Mouse (Mus musculus) neutrophil, adult 5-6 weeks (primary cell): Measurements from ENCODE around the gene Rab26. TPM values are rescaled to one million over a fixed set of nuclear protein-coding genes. Genes with fewer than 3 reads are reported as not detected.

Experiments
- ATAC-seq: fragments of 151-379, 151-347 bp; 2 replicates; pipeline ENCODE4 v1.8.0; 2017; ENCODE audit warnings: mild to moderate bottlenecking, moderate TSS enrichment; ENCODE audit not compliant: insufficient number of reproducible peaks, poor library complexity, low FRiP score, severe bottlenecking; ENCODE audit errors: extremely low read depth
- total RNA-seq: library from RNA; stranded (forward); fragments of 200-1000 nt; gene quantifications from 2 replicates; pipeline ENCODE4 v1.2.3, GENCODE M21; 2017

Rab26 gene
- total RNA-seq, 1 experiment from 2014 or later = not detected

DNA sequence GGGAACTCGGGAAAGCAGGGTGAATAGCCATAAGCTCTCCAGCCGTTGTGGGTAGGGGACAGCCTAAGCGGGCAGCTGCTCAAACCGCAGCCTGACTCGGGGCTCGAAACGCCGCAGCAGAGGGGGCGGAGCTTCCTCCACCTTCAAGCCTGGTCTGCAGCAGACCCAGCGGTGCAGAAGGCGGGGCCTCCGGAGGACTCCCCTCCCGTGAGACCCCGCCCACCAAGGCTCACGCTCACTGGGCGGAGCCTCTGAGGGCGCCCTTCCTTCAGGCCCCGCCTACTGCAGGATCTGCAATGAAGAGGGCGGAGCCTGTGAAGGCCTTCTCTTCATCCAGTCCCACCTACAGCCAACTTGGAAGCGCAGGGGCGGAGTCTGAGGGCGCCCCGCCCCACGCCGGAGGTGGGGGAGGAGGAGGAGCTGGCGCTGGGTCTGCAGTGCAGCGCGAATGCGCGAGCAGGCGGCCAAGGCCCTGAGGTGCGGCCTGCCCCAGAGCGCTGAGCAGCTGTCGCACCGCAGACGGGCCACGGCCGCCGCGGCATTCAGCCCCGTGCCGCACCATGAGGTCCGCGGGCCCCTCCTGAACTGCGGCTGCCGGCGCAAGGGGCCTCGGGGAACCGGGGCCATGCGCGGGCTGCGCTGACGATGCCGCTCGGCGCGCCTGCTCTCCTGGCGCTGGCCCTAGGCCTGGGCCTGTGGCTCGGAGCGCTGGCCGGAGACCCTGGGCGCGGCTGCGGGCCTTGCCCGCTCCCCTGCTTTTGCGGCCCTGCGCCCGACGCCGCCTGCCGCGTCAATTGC lies 15.8 kb upstream of the Rab26 start, which contains the start of gene Pkd1:
Pkd1 (plus strand) TSS at position 217 of the 798 bp plus-strand sequence.
- peak; percentile 93 for ATAC-seq

DNA sequence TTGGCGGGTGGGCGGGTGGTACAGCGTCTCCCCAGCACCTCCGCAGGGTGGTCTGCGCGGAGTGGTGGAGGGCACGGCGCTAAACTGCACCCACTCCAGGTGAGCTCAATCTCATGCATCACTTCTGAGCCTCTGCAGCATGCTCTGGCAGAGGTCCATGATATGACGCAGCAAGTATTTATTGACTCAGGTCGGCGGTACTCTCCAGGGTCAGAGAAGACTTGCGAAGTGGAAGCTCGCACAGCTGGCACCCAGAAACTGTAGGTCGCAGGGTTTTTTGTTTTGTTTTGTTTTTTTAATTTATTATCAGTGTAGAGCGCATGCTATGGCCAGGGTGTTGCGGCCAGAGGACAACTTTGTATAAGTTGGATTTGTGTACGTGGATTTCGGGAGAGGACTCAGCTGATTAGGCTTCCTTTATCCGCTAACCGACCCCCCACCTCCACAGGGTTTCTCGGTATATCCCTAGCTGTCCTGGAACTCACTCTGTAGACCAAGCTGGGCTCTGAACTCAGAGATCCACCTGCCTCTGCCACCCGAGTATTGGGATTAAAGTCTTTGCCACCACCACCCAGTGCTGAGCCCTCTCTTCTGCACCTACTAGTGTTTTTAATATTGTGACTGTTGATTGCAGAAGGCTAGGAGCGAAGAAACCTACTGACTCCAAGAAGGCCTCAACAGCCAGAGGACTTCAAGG lies 15.1 kb upstream of the Rab26 start:
- no peak for ATAC-seq

DNA sequence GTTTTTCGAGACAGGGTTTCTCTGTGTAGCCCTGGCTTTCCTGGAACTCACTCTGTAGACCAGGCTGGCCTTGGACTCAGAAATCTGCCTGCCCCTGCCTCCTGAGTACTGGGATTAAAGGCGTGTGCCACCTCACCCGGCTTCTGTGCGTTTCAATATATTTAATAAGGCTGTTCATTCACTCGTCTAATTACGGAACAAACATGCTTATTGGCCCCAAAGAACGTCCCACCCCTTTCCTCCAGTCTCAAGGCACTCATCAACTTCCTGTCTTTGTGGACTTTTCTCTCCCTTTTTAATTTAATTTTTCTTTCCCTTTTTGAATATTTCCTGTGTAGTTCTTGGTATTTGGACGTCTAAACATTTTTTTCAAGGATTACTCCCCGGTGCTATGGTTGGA lies 14.4 kb upstream of the Rab26 start:
- no peak for ATAC-seq

DNA sequence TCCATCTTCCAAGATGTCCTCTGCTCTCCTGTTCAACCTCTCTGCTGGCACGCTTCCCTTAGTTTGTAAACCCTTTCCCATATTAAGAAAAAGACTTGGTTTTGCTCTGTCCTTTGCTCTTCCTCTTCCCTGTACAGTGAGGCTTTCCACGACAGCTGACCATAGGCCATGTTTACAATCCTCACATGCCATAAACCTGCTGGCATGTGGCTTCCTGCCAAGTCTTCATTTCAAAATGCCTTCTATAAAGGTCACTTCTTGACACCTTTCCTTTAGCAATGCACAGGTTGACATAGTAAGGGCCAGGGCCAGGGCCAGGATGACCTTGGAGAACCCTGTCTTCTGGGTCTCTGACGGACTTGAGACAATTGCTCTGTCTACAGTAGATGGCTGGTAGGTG lies 12.2 kb upstream of the Rab26 start:
- no peak for ATAC-seq

DNA sequence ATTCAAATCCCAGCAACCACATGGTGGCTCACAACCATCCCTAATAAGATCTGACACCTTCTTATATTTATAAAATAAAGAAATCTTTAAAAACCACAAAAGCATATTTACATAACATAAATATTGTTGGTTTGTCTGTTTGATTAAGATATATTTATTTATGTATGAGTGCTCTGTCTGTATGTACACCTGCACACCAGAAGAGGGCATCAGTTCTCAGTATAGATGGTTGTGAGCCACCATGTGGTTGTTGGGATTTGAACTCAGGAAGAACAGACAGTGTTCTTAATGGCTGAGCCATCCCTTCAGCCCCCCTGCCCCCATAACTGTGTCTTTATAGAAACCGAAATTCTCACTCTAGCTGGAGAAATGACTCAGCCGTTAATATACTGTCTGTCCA lies 11.2 kb upstream of the Rab26 start:
- no peak for ATAC-seq

DNA sequence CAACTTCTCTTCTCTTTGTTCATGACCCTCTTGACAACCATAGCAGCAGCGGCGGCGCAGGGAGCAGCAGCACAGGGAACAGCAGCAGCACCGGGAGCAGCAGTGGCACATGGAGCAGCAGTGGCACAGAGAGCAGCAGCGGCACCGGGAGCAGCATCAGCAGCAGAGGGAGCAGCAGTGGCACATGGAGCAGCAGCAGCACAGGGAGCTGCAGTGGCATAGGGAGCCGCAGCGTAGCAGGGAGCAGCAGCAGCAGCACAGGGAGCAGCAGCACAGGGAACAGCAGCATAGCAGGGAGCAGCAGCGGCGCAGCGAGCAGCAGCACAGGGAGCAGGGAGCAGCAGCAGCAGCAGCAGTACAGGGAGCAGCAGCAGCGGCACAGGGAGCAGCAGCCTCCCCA lies 10.6 kb upstream of the Rab26 start:
- no peak for ATAC-seq

DNA sequence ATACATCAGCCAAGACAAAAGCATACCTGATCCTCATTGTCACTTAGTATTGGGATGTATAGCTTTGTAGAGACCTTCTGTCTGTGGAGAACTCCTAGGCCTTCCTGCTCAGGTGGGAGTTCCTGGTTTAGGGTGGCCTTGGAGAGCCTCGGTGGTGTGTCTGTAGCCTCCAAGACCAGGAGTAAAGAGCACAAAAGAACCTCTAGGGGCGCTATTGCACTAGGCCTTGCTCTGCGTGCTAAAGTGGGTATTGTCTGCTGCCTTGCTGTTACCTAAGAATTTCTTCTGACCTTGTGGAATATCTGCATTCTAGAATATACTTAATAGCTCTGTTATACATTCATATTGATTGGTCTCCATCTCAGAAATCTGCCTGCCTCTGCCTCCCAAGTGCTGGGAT lies 6.4 kb upstream of the Rab26 start:
- peak; percentile 92 for ATAC-seq

DNA sequence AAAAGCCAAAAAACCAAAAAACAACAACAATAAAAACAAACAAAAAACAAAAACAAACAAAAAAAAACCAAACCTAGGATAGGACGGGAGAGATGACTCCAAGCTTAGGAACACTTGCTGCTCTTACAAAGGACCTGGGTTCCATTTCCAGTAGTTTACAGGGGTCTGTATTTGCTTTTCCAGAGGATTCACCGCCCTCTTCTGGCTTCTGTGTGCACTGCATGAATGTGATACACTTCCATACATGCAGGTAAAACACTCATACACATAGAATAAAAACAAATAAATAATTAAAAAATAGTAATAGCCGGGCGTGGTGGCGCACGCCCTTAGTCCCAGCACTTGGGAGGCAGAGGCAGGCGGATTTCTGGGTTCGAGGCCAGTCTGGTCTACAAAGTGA lies 4.9 kb upstream of the Rab26 start:
- ATAC-seq = no peak

DNA sequence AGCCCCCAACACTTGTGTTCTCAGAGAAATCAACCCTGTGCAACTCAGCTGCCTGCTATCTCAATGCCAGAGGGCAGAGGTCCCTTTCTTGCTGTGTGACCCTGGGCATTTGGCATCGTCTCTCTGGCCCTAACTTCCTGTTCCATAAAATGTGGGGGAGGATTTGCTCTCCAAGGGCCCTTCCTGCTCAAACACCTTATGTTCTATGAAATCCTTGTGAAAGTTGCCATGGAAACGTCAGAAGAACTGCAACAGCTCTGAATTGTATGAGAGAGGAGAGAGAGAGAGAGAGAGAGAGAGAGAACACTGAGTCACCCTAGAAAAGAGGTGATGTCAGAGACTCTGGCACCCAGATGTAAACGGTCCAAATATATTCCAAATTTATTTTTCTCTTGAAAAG lies 3.5 kb upstream of the Rab26 start:
- ATAC-seq = no peak

DNA sequence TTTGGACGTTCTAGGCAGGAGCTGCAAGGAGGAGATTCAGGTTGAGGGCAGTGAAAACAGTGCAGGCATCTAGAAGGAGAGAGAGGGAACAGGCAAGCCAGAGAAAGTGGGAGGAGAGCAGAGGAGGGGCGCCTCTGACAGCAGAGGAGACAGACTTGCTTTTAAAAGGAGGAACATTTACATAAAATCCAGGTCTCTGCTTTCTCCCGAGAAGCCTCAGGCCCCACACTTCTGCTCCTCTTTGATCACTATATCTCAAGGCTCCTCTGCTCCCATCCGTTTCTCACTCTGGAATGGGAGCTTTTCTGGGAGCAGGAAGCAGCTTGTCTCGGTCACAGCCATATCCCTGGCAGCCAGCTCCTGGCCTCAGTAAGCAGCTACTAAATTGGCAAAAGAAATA lies 1.3 kb upstream of the Rab26 start:
- ATAC-seq = no peak

DNA sequence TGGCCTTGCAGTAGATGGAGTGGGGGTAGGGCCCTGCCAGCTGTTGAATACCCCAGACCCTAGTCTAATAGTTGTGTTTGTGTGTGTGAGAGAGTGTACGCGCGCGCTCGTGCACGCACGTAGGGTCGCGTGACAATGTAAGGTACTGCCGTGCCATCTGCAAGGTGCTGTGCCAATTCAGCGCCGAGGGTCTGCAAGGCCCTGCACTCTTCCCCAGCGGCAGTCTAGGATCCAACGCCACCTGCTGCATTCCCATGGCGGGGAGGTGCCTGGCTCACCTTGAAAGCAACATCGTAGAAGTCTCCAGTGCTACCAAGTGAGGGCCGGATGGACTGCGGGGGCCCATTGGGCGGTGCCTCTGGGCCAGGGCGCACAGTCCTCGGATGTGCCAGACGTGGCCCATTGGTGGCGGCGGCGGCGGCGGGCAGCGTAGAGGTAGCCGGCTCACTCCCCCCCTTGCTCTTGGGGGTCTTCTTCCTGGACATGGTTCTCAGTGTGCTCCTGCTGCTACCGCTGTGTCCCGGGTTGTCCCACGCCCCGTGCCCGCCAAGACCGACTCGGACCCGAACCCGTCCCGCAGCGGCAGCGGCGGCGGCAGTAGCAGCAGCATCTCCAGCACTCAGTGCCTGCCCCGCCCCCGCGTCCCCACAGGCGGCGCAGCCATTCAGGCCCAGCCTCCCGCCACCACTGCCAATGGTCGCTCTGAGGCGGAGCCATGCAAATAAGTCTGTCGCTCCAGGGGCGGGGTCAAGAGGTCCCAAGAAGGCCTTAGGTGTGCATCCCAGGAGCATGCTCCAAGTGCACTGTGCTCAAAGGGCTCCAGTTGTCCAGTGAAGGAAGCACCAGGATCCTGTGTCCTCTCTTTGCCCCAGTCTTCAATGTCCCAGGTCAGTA lies 664 bp downstream of the Rab26 start:
- peak; percentile 56; the same call in 1 of the 2 replicates for ATAC-seq

DNA sequence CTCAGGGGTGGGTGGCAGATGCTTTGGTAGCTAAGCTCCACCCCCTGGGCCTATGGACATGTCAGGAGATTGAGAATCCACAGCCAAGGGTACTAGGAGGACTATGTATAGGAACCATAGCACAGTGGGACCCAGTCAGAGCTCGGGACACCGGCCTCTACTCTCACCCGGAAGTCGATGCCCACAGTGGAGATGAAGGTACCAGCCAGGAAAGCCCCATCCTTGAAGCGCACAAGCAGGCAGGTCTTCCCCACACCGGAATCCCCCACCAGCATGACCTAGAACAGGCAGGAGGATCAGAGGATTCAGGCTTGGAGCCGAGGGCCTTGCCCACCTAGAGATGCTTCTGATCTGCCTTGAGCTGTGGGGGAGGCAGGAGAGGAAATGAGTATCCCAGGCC lies 2.0 kb downstream of the Rab26 start:
- ATAC-seq = no peak

DNA sequence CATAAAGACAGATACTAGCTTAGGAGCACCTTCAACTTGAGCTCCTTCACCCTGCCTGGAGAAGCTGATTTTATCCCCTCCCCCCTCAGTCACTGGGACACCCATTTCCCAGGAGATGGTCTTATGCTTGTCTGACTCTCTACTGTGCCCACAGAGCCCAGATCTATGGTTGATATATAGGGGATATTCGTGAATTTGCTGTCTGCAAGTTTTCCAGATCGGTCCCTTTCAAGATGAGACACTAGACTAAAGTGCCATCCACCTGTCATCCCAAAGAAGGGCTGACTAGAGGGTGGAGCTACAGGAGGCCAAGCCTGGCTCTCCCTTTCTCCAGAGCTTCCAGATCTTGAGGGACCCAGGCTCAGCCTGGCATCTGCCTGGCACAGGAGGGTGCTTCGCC lies 2.9 kb downstream of the Rab26 start:
- ATAC-seq = no peak

DNA sequence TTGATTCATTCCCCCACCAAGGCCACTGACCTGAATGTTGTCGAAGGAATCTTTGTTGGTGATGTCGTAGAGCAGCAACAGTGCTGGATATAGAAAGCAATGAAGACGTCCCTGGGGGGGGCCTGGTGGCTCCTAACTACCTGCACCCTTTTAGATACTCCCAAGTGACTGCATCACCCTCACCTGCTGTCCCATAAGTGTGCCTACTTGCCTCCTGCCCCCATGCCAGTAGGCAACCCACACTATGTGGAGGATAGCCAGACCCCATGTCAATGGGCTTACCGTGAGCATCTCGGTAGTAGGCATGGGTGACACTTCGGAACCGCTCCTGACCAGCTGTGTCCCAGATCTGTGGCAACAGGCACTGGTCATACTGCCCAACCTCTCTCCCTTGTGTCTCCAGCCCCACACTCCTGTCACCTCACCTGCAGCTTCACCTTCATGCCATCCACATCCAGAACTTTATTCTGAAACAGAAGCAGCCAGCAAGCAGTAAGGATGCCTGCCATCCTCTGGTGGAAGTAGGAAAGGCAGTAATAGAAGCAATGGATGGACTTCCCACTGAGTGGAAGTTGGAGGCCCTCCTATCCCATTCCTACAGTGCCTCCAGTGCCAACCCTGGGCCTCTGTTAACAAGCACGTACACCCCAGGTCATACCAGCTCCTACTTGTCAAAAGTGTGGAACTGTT lies 3.5 kb downstream of the Rab26 start:
- no peak for ATAC-seq

DNA sequence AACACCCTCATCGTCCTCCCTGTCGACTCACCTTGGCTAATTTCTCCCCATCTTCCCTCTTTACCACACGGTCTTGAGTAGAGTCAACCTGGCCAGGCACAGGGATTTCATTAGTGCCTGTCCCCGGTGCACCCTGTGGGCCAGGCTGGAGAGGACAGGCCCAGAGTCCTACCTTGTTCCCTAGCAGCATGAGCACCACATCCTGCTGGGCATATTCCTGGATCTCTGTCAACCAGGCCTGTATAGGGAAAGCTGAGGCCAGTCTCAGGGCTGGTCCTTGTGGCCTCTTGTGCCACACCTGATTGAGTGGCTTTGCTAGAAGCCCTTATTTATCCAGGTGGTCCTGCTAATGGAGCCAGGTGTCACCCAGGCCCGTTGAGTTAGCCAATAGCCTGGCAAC lies 4.1 kb downstream of the Rab26 start:
- no peak for ATAC-seq

DNA sequence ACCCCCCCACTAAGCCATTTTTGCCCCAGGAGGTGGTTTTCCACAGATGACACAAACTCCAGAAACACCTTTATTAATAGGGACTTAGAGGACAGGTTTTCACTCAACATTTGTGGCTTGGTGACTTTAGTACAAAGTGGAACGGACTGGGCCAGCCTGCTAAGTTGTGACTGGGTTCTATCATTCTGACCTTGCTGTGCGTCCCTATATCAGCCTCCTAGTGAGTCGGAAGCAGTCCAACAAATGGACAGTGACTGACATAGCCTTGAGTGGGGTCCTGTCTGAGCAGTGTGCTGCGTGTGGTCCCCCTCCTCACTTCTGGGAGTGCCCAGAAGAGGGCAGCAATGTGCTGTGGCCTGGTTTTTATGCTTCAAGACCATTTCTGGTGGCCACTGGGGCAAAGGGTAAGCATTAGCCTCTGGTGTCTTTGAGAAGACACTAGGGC lies 5.0 kb downstream of the Rab26 start:
- 0 out of 2 replicates have a peak, but pooled peaks have one; percentile 18 for ATAC-seq

DNA sequence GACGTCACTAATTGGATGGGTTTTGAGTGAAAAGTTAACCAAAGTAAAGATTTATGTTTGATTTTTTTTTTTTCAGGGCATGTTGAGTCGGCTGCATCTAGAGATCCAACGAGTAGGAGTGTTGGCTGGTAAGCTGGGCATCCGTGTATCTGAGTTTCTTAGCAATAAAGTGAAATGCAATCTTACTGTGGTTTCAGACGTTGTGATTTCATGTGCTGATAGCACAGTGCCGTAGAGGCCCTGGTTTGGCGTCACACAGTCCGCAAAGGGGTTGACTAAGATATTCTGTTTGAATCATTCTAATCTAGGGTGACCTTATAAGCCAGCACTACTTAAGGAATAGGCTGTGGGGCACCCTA lies 5.5 kb downstream of the Rab26 start:
- ATAC-seq = no peak

DNA sequence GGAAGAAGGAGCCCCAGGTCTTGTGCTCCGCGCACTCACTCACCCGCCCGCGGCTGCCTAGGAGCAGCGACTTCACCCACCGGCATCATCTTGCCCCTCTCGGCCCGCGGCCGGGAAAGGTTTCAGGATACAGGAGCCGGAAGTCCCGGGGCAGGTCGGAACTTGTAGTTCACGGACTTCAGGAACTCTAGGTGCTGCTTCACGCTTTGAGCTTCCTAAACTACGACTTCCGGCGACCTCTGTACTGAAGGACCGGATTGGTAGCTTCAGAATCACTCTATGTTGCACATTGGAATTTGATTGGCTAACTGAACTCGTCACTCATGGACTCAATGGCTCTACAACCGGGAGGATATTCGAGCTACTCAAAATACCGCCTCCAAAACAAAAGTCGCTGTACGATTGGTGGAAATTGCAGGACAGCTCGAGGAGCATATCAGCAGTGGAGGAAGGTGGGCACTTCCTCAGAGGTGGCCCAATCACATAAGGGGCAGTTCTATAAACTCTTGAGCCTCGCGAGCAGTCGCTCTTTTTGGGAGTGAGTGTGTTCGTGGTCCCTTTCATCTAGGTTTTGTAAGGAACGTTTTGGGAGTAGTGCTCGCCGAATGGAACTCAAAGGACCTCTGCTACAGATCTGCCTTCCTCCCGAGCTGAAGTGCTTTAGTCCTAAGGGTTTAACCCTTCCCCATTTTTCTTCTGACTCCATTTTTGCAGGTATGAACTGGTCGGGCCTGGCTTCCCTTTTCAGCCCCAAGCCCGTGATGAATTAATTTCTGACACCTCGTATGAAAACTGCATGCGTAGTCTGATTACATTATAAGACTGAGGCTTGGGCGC lies 6.1 kb downstream of the Rab26 start, which contains the start of gene Traf7:
Traf7 (minus strand) TSS at position 216 of the 837 bp plus-strand sequence.
- ATAC-seq = peak; percentile 94
